Mouse (Mus musculus) lung, embryonic 14.5 days (tissue): ENCODE results near the gene Zfp54. TPM values are rescaled to one million over a fixed set of nuclear protein-coding genes. Genes with fewer than 3 reads are reported as not detected.

Experiments
- polyA plus RNA-seq: library from polyadenylated mRNA; unstranded; fragments of >200 nt; fragmentation: Nextera tagmentation; extraction: Ambion mirVana; gene quantifications from 2 replicates; pipeline ENCODE4 v1.2.1, GENCODE M21; 2014

The Zfp54 gene
- polyA plus RNA-seq, 1 experiment from 2014 or later, result 4.9 TPM

Other genes with a start within 250 kb of the Zfp54 start
- gene Vmn1r234, start 197.1 kb upstream of the Zfp54 start, polyA plus RNA-seq, result not detected in 2 replicates
- not detected in 2 replicates for gene Vmn1r235, start 166.8 kb upstream of the Zfp54 start, polyA plus RNA-seq
- gene Vmn1r236, start 140.3 kb upstream of the Zfp54 start, polyA plus RNA-seq, result not detected in 2 replicates
- gene Vmn1r237, start 111.4 kb upstream of the Zfp54 start, polyA plus RNA-seq, result not detected in 2 replicates
- 2.5 and 3.3 TPM in 2 replicates for gene Zfp677, start 39.5 kb upstream of the Zfp54 start, polyA plus RNA-seq
- gene Zfp51, start 27.1 kb downstream of the Zfp54 start, polyA plus RNA-seq, result 12.1 and 13.4 TPM in 2 replicates
- 9.7 and 10.5 TPM in 2 replicates for gene Zfp53, start 65.8 kb downstream of the Zfp54 start, polyA plus RNA-seq
- gene Zfp52, start 112.3 kb downstream of the Zfp54 start, polyA plus RNA-seq, result 4.5 and 4.6 TPM in 2 replicates
- 21.3 and 24.9 TPM in 2 replicates for gene Zfp948, start 143.8 kb downstream of the Zfp54 start, polyA plus RNA-seq
- 2.9 and 4.3 TPM in 2 replicates for gene Zfp983, start 227.4 kb downstream of the Zfp54 start, polyA plus RNA-seq